Comparison of ENCODE assay signal across 8 mouse cellular contexts in genomic region chr13:8870510-8871313, GRCm38 (mm10). TPM values are rescaled to one million over a fixed set of nuclear protein-coding genes. Genes with fewer than 3 reads are reported as not detected.
DNase-seq lines count a peak whose midpoint lies in the region; ATAC-seq and TF ChIP-seq lines count a peak whose summit lies in the region.

No protein-coding gene starts in this region.

- peak overlapping the region; percentile 96 for H3K27ac ChIP-seq in heart, embryonic 12.5 days (ENCODE audit: poor library complexity, severe bottlenecking)
- peak overlapping the region; percentile 98 for H3K27ac ChIP-seq in kidney, postnatal 0 days
- peak overlapping the region; percentile 94 for H3K27ac ChIP-seq in liver, embryonic 11.5 days (ENCODE audit: low read depth, low read length)
- peak overlapping the region; percentile 99 for H3K27ac ChIP-seq in stomach, embryonic 14.5 days (ENCODE audit: low read length)

- under 1% methylated on average over 57 of the region's 57 CpGs for WGBS in heart, embryonic 12.5 days
- under 1% methylated on average over 57 of the region's 57 CpGs for WGBS in kidney, postnatal 0 days
- under 1% methylated on average over 57 of the region's 57 CpGs for WGBS in liver, embryonic 11.5 days
- under 1% methylated on average over 57 of the region's 57 CpGs for WGBS in stomach, embryonic 14.5 days

- peak overlapping the region; percentile 96 for H3K4me3 ChIP-seq in heart, embryonic 12.5 days
- peak overlapping the region; percentile 85 for H3K4me3 ChIP-seq in kidney, postnatal 0 days (replicated peaks; ENCODE audit: low read depth, low read length)
- peak overlapping the region; percentile 93 for H3K4me3 ChIP-seq in liver, embryonic 11.5 days (ENCODE audit: low read depth, low read length)
- H3K4me3 ChIP-seq in stomach, embryonic 14.5 days (ENCODE audit: low read depth, low read length): peak overlapping the region; percentile 85

- peak; percentile 95 for ATAC-seq in erythroblast, adult 5-6 weeks (replicated peaks; ENCODE audit: low FRiP score, poor library complexity, severe bottlenecking)
- ATAC-seq in heart, embryonic 12.5 days (ENCODE audit: insufficient number of reproducible peaks, low FRiP score): peak; percentile 89
- peak; percentile 93 for ATAC-seq in kidney, postnatal 0 days (replicated peaks; ENCODE audit: low FRiP score, low read depth)
- peak; percentile 85 for ATAC-seq in liver, embryonic 11.5 days (replicated peaks; ENCODE audit: low FRiP score)
- ATAC-seq in stomach, embryonic 14.5 days (ENCODE audit: insufficient number of reproducible peaks, insufficient read depth, low FRiP score, low read depth): peak; percentile 91

- peaks cover 6% of the 10 kb centered on the region for H3K4me1 ChIP-seq in heart, embryonic 12.5 days (replicated peaks)
- H3K4me1 ChIP-seq in kidney, postnatal 0 days (replicated peaks; ENCODE audit: insufficient read depth, low read length): peaks cover 6% of the 10 kb centered on the region
- H3K4me1 ChIP-seq in liver, embryonic 11.5 days (replicated peaks; ENCODE audit: control insufficient read depth, insufficient read depth, low read length): peaks cover 7% of the 10 kb centered on the region
- peaks cover 8% of the 10 kb centered on the region; the same call in 1 of the 2 replicates for H3K4me1 ChIP-seq in stomach, embryonic 14.5 days (ENCODE audit: control insufficient read depth, insufficient read depth, low read length)

- H3K9ac ChIP-seq in heart, embryonic 12.5 days: peak overlapping the region; percentile 94
- H3K9ac ChIP-seq in kidney, postnatal 0 days (ENCODE audit: low read depth, low read length): peak overlapping the region; percentile 80
- peak overlapping the region; percentile 85 for H3K9ac ChIP-seq in liver, embryonic 11.5 days (ENCODE audit: low read depth, low read length)
- H3K9ac ChIP-seq in stomach, embryonic 14.5 days (replicated peaks; ENCODE audit: low read depth, low read length): peak overlapping the region; percentile 72

- peak; percentile 87 to 90 for DNase-seq in B cell, adult 2 months
- DNase-seq in brain, adult 2 months (ENCODE audit: low read depth, low spot score): peak; percentile 97
- peak; percentile 94 for DNase-seq in kidney, postnatal 0 days (ENCODE audit: low spot score)
- DNase-seq in liver, embryonic 11.5 days (ENCODE audit: low spot score): peak; percentile 90
- peak; percentile 92 for DNase-seq in naive thymus-derived CD4-positive, alpha-beta T cell, adult 2 months (ENCODE audit: low read depth)

- TF ChIP-seq CTCF in kidney, postnatal 0 days (IDR thresholded peaks at IDR 0.05; ENCODE audit: low read depth): peak; percentile 95

- H3K9me3 ChIP-seq in heart, embryonic 12.5 days (replicated peaks): no peaks in the 10 kb centered on the region
- H3K9me3 ChIP-seq in kidney, postnatal 0 days (replicated peaks; ENCODE audit: low read length): no peaks in the 10 kb centered on the region
- no peaks in the 10 kb centered on the region for H3K9me3 ChIP-seq in liver, embryonic 11.5 days (ENCODE audit: control insufficient read depth, low read length)
- no peaks in the 10 kb centered on the region for H3K9me3 ChIP-seq in stomach, embryonic 14.5 days (ENCODE audit: control insufficient read depth, low read depth, low read length)

- H3K27me3 ChIP-seq in heart, embryonic 12.5 days (replicated peaks): no peaks in the 10 kb centered on the region
- H3K27me3 ChIP-seq in kidney, postnatal 0 days (ENCODE audit: insufficient read depth, low read length): no peaks in the 10 kb centered on the region
- H3K27me3 ChIP-seq in liver, embryonic 11.5 days (replicated peaks; ENCODE audit: control insufficient read depth, insufficient read depth, low read length): no peaks in the 10 kb centered on the region
- H3K27me3 ChIP-seq in stomach, embryonic 14.5 days (ENCODE audit: control insufficient read depth, insufficient read depth, low read length): no peaks in the 10 kb centered on the region

- peak overlapping the region; percentile 85 for H3K4me2 ChIP-seq in heart, embryonic 12.5 days
- H3K4me2 ChIP-seq in kidney, postnatal 0 days (ENCODE audit: low read length): peak overlapping the region; percentile 87
- H3K4me2 ChIP-seq in liver, embryonic 11.5 days: peak overlapping the region; percentile 89
- H3K4me2 ChIP-seq in stomach, embryonic 14.5 days (replicated peaks; ENCODE audit: low read depth, low read length): peak overlapping the region; percentile 79

- H3K36me3 ChIP-seq in heart, embryonic 12.5 days: peaks cover 13% of the 10 kb centered on the region
- no peaks in the 10 kb centered on the region for H3K36me3 ChIP-seq in kidney, postnatal 0 days (ENCODE audit: insufficient read depth, low read length)
- H3K36me3 ChIP-seq in liver, embryonic 11.5 days (ENCODE audit: control insufficient read depth, insufficient read depth, low read length): no peaks in the 10 kb centered on the region; the same call in 1 of the 2 replicates
- H3K36me3 ChIP-seq in stomach, embryonic 14.5 days (ENCODE audit: control insufficient read depth, insufficient read depth, low read length): no peaks in the 10 kb centered on the region; the same call in 1 of the 2 replicates

RNA-seq across cellular contexts. Expression of gene Wdr37, which starts 1.0 kb away (rescaled TPM):
- total RNA-seq in erythroblast, adult 5-6 weeks (2015; ENCODE audit: low replicate concordance): 11.3 and 20.9 TPM in 2 replicates
- total RNA-seq in erythroblast, adult 5-6 weeks (2017; ENCODE audit: low replicate concordance): 12.3 and 21.3 TPM in 2 replicates
- 24.2 and 26.3 TPM in 2 replicates for polyA plus RNA-seq in heart, embryonic 12.5 days (2016; fragmentation: Nextera tagmentation; extraction: Ambion mirVana)
- 15.0 and 15.5 TPM in 2 replicates for polyA plus RNA-seq in kidney, postnatal 0 days (2015; fragmentation: Nextera tagmentation; extraction: Ambion mirVana)
- polyA plus RNA-seq in liver, embryonic 11.5 days (2014; fragmentation: Nextera tagmentation; extraction: Ambion mirVana): 17.5 and 18.0 TPM in 2 replicates
- polyA plus RNA-seq in stomach, embryonic 14.5 days (2014; fragmentation: Nextera tagmentation; extraction: Ambion mirVana): 26.2 and 26.4 TPM in 2 replicates

RNA-seq across cellular contexts. Expression of gene Idi1, which starts 14.6 kb away (rescaled TPM):
- total RNA-seq in erythroblast, adult 5-6 weeks (2015; ENCODE audit: low replicate concordance): 5.8 and 10.0 TPM in 2 replicates
- total RNA-seq in erythroblast, adult 5-6 weeks (2017; ENCODE audit: low replicate concordance): 6.1 and 8.0 TPM in 2 replicates
- polyA plus RNA-seq in heart, embryonic 12.5 days (2016; fragmentation: Nextera tagmentation; extraction: Ambion mirVana): 58.4 and 63.5 TPM in 2 replicates
- 46.9 and 47.1 TPM in 2 replicates for polyA plus RNA-seq in kidney, postnatal 0 days (2015; fragmentation: Nextera tagmentation; extraction: Ambion mirVana)
- polyA plus RNA-seq in liver, embryonic 11.5 days (2014; fragmentation: Nextera tagmentation; extraction: Ambion mirVana): 91.0 and 108 TPM in 2 replicates
- 84.2 and 94.1 TPM in 2 replicates for polyA plus RNA-seq in stomach, embryonic 14.5 days (2014; fragmentation: Nextera tagmentation; extraction: Ambion mirVana)

Comparison
In these comparisons a context has a peak if more than half of its experiments do, and no peak if none do; other contexts are left out.
1. Peak in every context shown above with its lines: DNase-seq, ATAC-seq, H3K4me3 ChIP-seq and H3K27ac ChIP-seq.